Mouse (Mus musculus): ENCODE data around the gene Atg9a.

Atg9a gene

GRCm38 (mm10) chr1:75168472-75169464, 23.2 kb downstream of the Atg9a start, which contains the start of gene Zfand2b:
Zfand2b (plus strand) TSS chr1:75168646.
- DNase-seq (ENCODE audit: low spot score) = peak; percentile 93

GRCm38 (mm10) chr1:75168093-75168471, 23.9 kb downstream of the Atg9a start:
- DNase-seq (ENCODE audit: low spot score) = no peak

GRCm38 (mm10) chr1:75160256-75160617, 31.8 kb downstream of the Atg9a start:
- DNase-seq (ENCODE audit: low spot score) = no peak

- DNase-seq (ENCODE audit: low spot score) = no peak
Observed at GRCm38 (mm10) chr1:75159540-75160255, 32.3 kb downstream of the Atg9a start.

GRCm38 (mm10) chr1:75158990-75159389, 33.0 kb downstream of the Atg9a start:
- DNase-seq (ENCODE audit: low spot score) = no peak

GRCm38 (mm10) chr1:75155837-75156236, 36.2 kb downstream of the Atg9a start:
- no peak for DNase-seq (ENCODE audit: low spot score)

GRCm38 (mm10) chr1:75148727-75149126, 43.3 kb downstream of the Atg9a start:
- DNase-seq (ENCODE audit: low spot score) = no peak

GRCm38 (mm10) chr1:75147411-75148135, 44.4 kb downstream of the Atg9a start:
- DNase-seq (ENCODE audit: low spot score) = no peak

GRCm38 (mm10) chr1:75145589-75145988, 46.4 kb downstream of the Atg9a start:
- no peak for DNase-seq (ENCODE audit: low spot score)

- DNase-seq (ENCODE audit: low spot score) = peak; percentile 98
Observed at GRCm38 (mm10) chr1:75142301-75143261, 49.4 kb downstream of the Atg9a start, which contains the start of the genes Cnppd1 and Retreg2. Cnppd1 (minus strand) TSS chr1:75142711. Retreg2 (plus strand) TSS chr1:75142778.

GRCm38 (mm10) chr1:75141486-75142190, 50.4 kb downstream of the Atg9a start:
- DNase-seq (ENCODE audit: low spot score) = peak; percentile 56

- DNase-seq (ENCODE audit: low spot score) = no peak
Observed at GRCm38 (mm10) chr1:75140601-75141190, 51.3 kb downstream of the Atg9a start.

- DNase-seq (ENCODE audit: low spot score) = no peak
Observed at GRCm38 (mm10) chr1:75138448-75138847, 53.5 kb downstream of the Atg9a start.

GRCm38 (mm10) chr1:75136730-75137129, 55.3 kb downstream of the Atg9a start:
- DNase-seq (ENCODE audit: low spot score) = no peak

- no peak for DNase-seq (ENCODE audit: low spot score)
Observed at GRCm38 (mm10) chr1:75136293-75136692, 55.7 kb downstream of the Atg9a start.

- DNase-seq (ENCODE audit: low spot score) = no peak
Observed at GRCm38 (mm10) chr1:75133421-75134207, 58.4 kb downstream of the Atg9a start, which contains the start of gene Slc23a3. Slc23a3 (minus strand) TSS chr1:75133890.
